Mouse (Mus musculus): ENCODE measurements around the gene Oxsm. TPM values are rescaled to one million over a fixed set of nuclear protein-coding genes. Genes with fewer than 3 reads are reported as not detected.

Oxsm gene
- polyA plus RNA-seq (2012; rRNA removed) = 3.5 and 3.8 TPM in 2 replicates

GRCm38 (mm10) chr14:16249171-16249874 lies at the start of gene Oxsm, which contains the start of gene Ngly1:
TSS of gene Oxsm (minus strand) at chr14:16249808.
TSS of gene Ngly1 (plus strand) at chr14:16249280.

Other genes starting within 250 kb of the Oxsm start
- gene Ngly1, start 528 bp downstream of the Oxsm start, polyA plus RNA-seq (2012; rRNA removed) = 15.3 and 16.2 TPM in 2 replicates
- 108 and 137 TPM in 2 replicates for gene Top2b, start 115.4 kb upstream of the Oxsm start, polyA plus RNA-seq (2012; rRNA removed)

All from central nervous system, embryonic 14 days (tissue).